Mouse (Mus musculus): ENCODE data around the gene Cyp2c29.
"Not testable (repeated sequence)": the region's sequence is repeated elsewhere in the genome, so short reads cannot be mapped to it uniquely, and the experiment has no call there.

Gene Cyp2c29

DNA sequence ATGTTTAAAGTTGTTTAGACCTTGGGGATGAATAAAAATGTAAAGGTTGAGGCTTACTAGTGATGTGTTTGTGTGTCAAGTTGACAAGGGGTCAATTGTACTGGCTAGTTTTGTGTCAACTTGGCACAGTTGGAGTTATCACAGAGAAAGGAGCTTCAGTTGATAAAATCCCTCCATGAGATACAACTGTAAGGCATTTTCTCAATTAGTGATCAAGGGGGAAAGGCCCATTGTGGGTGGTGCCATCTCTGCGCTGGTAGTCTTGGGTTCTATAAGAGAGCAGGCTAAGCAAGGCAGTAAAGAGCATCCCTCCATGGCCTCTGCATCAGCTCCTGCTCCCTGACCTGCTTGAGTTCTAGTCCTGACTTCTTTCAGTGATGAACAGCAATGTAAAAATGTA, at the start of gene Cyp2c29:
Cyp2c29 (plus strand) TSS at position 301 of the 400 bp plus-strand sequence.
- DNase-seq (ENCODE audit: low read depth): not testable (repeated sequence)

DNA sequence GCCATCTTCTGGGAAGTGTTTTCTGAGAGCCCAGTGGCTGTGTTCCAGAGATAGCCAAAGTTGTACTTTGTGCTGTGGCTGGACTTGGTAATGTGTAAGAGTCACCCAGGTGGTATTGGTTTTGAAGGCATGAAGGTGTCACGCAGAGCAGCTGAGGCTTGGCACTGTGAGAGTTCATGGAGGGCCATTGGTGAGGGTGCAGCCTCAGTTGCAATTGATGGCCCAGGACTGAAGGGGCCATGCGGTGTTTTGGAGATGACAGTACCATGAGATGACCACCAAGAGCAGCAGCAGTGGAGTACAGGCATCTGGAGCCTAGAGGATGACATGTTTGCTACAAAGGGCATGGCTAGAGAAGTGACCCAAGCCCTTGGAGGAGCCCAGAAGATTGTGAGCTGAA, 2.2 kb upstream of the Cyp2c29 start:
- not testable (repeated sequence) for DNase-seq (ENCODE audit: low read depth)

DNA sequence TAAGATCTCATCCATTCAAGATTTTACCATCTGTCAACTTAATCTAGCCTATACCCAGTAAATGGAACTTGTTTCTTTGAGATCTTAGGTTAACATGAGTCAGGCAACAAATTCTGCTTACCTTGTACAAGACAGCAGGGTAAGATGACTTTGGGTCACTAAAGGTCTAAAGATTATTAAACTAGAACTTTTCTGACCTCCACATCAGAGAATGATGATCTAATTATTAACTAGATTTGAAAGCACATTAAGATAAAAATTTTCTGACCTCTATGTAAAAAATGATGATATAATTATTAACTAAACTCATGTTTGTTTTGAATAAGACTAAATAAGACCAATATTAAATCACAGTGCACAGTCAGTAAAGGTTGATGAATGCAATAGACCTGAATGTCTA, 13.6 kb downstream of the Cyp2c29 start:
- no peak for DNase-seq (ENCODE audit: low read depth)

DNA sequence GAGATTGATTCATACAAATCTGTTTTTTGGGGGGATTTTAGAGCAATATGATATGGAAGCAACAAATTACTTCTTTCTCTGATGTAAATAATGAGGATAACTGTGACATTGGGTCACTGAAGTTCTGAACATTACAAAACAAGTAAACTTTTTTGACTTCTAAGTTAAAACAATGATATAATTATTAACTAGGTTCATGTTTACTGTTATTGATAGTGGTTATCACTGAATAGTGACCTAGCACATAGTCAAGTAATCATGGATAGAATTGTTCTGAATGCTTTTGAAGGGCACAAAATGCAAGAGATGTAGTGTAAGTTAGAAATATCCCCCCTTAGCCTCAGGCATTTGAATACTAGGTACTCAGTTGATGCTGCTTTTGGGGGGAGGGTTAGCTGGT, 16.4 kb downstream of the Cyp2c29 start:
- no peak for DNase-seq (ENCODE audit: low read depth)

DNA sequence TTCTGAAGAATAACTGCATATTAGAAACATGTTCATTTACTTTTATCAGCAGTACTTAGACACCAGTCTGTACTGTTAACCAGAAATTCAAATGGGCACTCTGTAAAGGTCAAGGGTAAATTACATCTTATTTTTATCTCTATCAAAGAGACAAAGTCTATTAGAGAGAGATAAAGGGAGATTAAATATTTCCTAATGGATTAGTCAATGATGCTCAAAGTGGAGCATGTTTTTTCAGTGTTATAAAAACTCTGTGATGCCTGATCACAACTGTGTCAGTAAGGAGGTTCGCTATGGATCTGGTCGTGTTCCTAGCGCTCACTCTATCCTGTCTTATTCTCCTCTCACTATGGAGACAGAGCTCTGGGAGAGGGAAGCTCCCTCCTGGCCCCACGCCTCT, 17.6 kb downstream of the Cyp2c29 start:
- no peak for DNase-seq (ENCODE audit: low read depth)

DNA sequence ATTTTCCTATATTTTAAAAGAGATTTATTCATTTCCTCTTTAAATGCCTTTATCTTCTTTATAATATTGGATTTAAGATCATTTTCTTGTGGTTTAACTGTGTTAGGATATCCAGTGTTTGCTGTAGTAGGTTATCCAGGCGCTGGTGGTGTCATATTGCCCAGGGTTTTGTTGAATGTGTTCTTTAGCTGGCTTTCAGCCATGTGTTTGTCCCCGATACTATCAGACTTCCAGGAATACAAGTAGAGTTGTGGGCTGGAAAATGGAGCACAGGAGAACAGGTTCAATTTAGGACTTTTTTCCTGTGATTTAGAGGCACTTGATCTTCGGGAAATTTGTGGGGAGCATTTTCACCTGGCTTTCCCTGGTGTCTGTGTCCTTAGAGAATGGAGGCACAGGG, 19.8 kb downstream of the Cyp2c29 start:
- DNase-seq (ENCODE audit: low read depth): no peak
